ENCODE assay signal across 11 mouse cellular contexts in genomic region chr4:43425648-43426380, GRCm38 (mm10). TPM values are rescaled to one million over a fixed set of nuclear protein-coding genes. Genes with fewer than 3 reads are reported as not detected.
DNase-seq lines count a peak whose midpoint lies in the region; ATAC-seq and TF ChIP-seq lines count a peak whose summit lies in the region.
"Had no signal": no experiment of that assay in that cellular context is flagged by ENCODE, and none has a peak within 500 bp of the region (broad histone marks: within the 10 kb centered on the region; RNA-seq: fewer than 3 reads in every experiment).

No protein-coding gene starts in this region.

- peaks cover 94% of the 10 kb centered on the region for H3K27me3 ChIP-seq in forebrain, embryonic 10.5 days (ENCODE audit: poor library complexity, severe bottlenecking)
- H3K27me3 ChIP-seq in forebrain, postnatal 0 days (ENCODE audit: insufficient read depth, low read length): no peaks in the 10 kb centered on the region
- peaks cover 41% of the 10 kb centered on the region for H3K27me3 ChIP-seq in neural tube, embryonic 15.5 days (replicated peaks)
- H3K27me3 ChIP-seq in liver, embryonic 14.5 days (ENCODE audit: control insufficient read depth, insufficient read depth, low read length): peaks cover 40% of the 10 kb centered on the region

- H3K9ac ChIP-seq in forebrain, postnatal 0 days: no peak overlapping the region
- no peak overlapping the region for H3K9ac ChIP-seq in neural tube, embryonic 15.5 days (replicated peaks)
- no peak overlapping the region for H3K9ac ChIP-seq in liver, embryonic 14.5 days (replicated peaks)

- peak overlapping the region; percentile 45 for H3K27ac ChIP-seq in forebrain, embryonic 10.5 days
- H3K27ac ChIP-seq in forebrain, postnatal 0 days (ENCODE audit: low read depth, low read length): no peak overlapping the region
- no peak overlapping the region for H3K27ac ChIP-seq in neural tube, embryonic 15.5 days (replicated peaks)
- no peak overlapping the region for H3K27ac ChIP-seq in liver, embryonic 14.5 days

- H3K4me2 ChIP-seq in forebrain, postnatal 0 days (ENCODE audit: low read depth): no peak overlapping the region
- H3K4me2 ChIP-seq in neural tube, embryonic 15.5 days: no peak overlapping the region
- H3K4me2 ChIP-seq in liver, embryonic 14.5 days (ENCODE audit: low read depth): peak overlapping the region; percentile 41

- H3K36me3 ChIP-seq in forebrain, embryonic 10.5 days (replicated peaks): peaks cover 47% of the 10 kb centered on the region
- H3K36me3 ChIP-seq in forebrain, postnatal 0 days (ENCODE audit: insufficient read depth): peaks cover 59% of the 10 kb centered on the region
- peaks cover 59% of the 10 kb centered on the region for H3K36me3 ChIP-seq in neural tube, embryonic 15.5 days
- no peaks in the 10 kb centered on the region for H3K36me3 ChIP-seq in liver, embryonic 14.5 days (replicated peaks; ENCODE audit: control insufficient read depth, insufficient read depth, low read depth)

- H3K4me3 ChIP-seq in forebrain, embryonic 10.5 days: peak overlapping the region; percentile 36
- no peak overlapping the region for H3K4me3 ChIP-seq in forebrain, postnatal 0 days (ENCODE audit: low read depth, low read length)
- H3K4me3 ChIP-seq in neural tube, embryonic 15.5 days (replicated peaks): no peak overlapping the region
- no peak overlapping the region for H3K4me3 ChIP-seq in liver, embryonic 14.5 days (ENCODE audit: insufficient read depth in 1 of 2, low read depth in 2 of 2, low read length in 2 of 2)

- ATAC-seq in forebrain, postnatal 0 days: no peak
- ATAC-seq in neural tube, embryonic 15.5 days (ENCODE audit: low FRiP score): no peak
- ATAC-seq in liver, embryonic 14.5 days (ENCODE audit: insufficient read depth): no peak

- TF ChIP-seq CTCF in forebrain, postnatal 0 days (IDR thresholded peaks at IDR 0.05; ENCODE audit: low read depth): no peak
- no peak for TF ChIP-seq CTCF in liver, embryonic 14.5 days (IDR thresholded peaks at IDR 0.05; ENCODE audit: low read depth)

- WGBS in forebrain, embryonic 10.5 days: 13% methylated on average over 31 of the region's 31 CpGs
- WGBS in forebrain, postnatal 0 days: 33% methylated on average over 31 of the region's 31 CpGs
- WGBS in neural tube, embryonic 15.5 days: 25% methylated on average over 31 of the region's 31 CpGs
- WGBS in liver, embryonic 14.5 days (ENCODE audit: insufficient replicate concordance): 16% methylated on average over 31 of the region's 31 CpGs

- no peak for DNase-seq in forebrain, embryonic 10.5 days (ENCODE audit: extremely low spot score, low spot score)
- no peak for DNase-seq in forebrain, postnatal 0 days
- DNase-seq in neural tube, embryonic 10.5 days (ENCODE audit: extremely low spot score, low spot score): peak; percentile 28
- DNase-seq in liver, embryonic 14.5 days (ENCODE audit: low read depth in 3 of 3, low spot score in 3 of 3): no peak
- peak; percentile 67 for DNase-seq in thymus, postnatal 4 days
- DNase-seq in left cerebral cortex, postnatal 14 days (ENCODE audit: low spot score in 2 of 2): no peak
- DNase-seq in left cerebral cortex, adult 8-10 months (ENCODE audit: low spot score in 2 of 2): no peak
- DNase-seq: spleen, adult 18-20 months had no signal

- no peaks in the 10 kb centered on the region for H3K9me3 ChIP-seq in forebrain, embryonic 10.5 days
- H3K9me3 ChIP-seq in forebrain, postnatal 0 days (ENCODE audit: low read length): no peaks in the 10 kb centered on the region
- no peaks in the 10 kb centered on the region for H3K9me3 ChIP-seq in neural tube, embryonic 15.5 days (replicated peaks)
- H3K9me3 ChIP-seq in liver, embryonic 14.5 days (ENCODE audit: control insufficient read depth, low read length): no peaks in the 10 kb centered on the region

- intact Hi-C loops in left cerebral cortex, postnatal 14 days (cut with DNase I): loop anchor here (5.0 kb wide), 1 partner anchor 384 kb away; no protein-coding TSS in a partner anchor

- peaks cover 50% of the 10 kb centered on the region for H3K4me1 ChIP-seq in forebrain, embryonic 10.5 days
- H3K4me1 ChIP-seq in forebrain, postnatal 0 days (ENCODE audit: insufficient read depth): no peaks in the 10 kb centered on the region
- H3K4me1 ChIP-seq in neural tube, embryonic 15.5 days: peaks cover 27% of the 10 kb centered on the region
- no peaks in the 10 kb centered on the region for H3K4me1 ChIP-seq in liver, embryonic 14.5 days (replicated peaks; ENCODE audit: control insufficient read depth in 2 of 2, insufficient read depth in 2 of 2, low read length in 1 of 2)

- TF ChIP-seq EP300 in liver, embryonic 14.5 days (IDR thresholded peaks at IDR 0.05; ENCODE audit: low read depth): no peak

RNA-seq across cellular contexts. Expression of gene Fam166b, which starts 3.1 kb away (rescaled TPM):
- polyA plus RNA-seq in forebrain, embryonic 10.5 days (2016; fragmentation: Nextera tagmentation; extraction: Ambion mirVana): 0.10 and 0.17 TPM in 2 replicates
- total RNA-seq in forebrain, postnatal 0 days (2014; rRNA removed): 0.15 and 1.3 TPM in 2 replicates
- polyA plus RNA-seq in forebrain, postnatal 0 days (2015; fragmentation: Nextera tagmentation; extraction: Ambion mirVana): 0.58 and 0.96 TPM in 2 replicates
- 1.7 and 2.6 TPM in 2 replicates for polyA plus RNA-seq in neural tube, embryonic 15.5 days (2015; fragmentation: Nextera tagmentation; extraction: Ambion mirVana)
- not detected in 2 replicates for polyA plus RNA-seq in liver, embryonic 14.5 days (2012; rRNA removed)
- not detected in 2 replicates for polyA plus RNA-seq in liver, embryonic 14.5 days (2014; fragmentation: Nextera tagmentation; extraction: Ambion mirVana)
- total RNA-seq in left cerebral cortex, postnatal 14 days (2021): under 1 TPM; 0.33 to 0.74 TPM
- 1 to 10 TPM; 1.3 to 1.9 (median 1.4) TPM for total RNA-seq in left cerebral cortex, adult 8-10 months (2022)
- polyA plus RNA-seq: heart, embryonic 14.5 days had no signal

RNA-seq across cellular contexts. Expression of gene Tesk1, which starts 15.9 kb away (rescaled TPM):
- polyA plus RNA-seq in forebrain, embryonic 10.5 days (2016; fragmentation: Nextera tagmentation; extraction: Ambion mirVana): 3.2 and 3.5 TPM in 2 replicates
- 101 and 124 TPM in 2 replicates for total RNA-seq in forebrain, postnatal 0 days (2014; rRNA removed)
- polyA plus RNA-seq in forebrain, postnatal 0 days (2015; fragmentation: Nextera tagmentation; extraction: Ambion mirVana): 14.8 and 15.4 TPM in 2 replicates
- 9.7 and 14.1 TPM in 2 replicates for polyA plus RNA-seq in neural tube, embryonic 15.5 days (2015; fragmentation: Nextera tagmentation; extraction: Ambion mirVana)
- 3.3 and 4.0 TPM in 2 replicates for polyA plus RNA-seq in liver, embryonic 14.5 days (2012; rRNA removed)
- polyA plus RNA-seq in liver, embryonic 14.5 days (2014; fragmentation: Nextera tagmentation; extraction: Ambion mirVana): 0.65 and 1.2 TPM in 2 replicates
- 10 to 100 TPM; 63.7 to 69.4 TPM for total RNA-seq in left cerebral cortex, postnatal 14 days (2021)
- total RNA-seq in left cerebral cortex, adult 8-10 months (2022): 10 to 100 TPM; 91.7 to 98.0 (median 95.6) TPM

RNA-seq across cellular contexts. Expression of gene Cd72, which starts 28.6 kb away (rescaled TPM):
- polyA plus RNA-seq in forebrain, embryonic 10.5 days (2016; fragmentation: Nextera tagmentation; extraction: Ambion mirVana): 2.3 and 2.4 TPM in 2 replicates
- 0.19 TPM in 1 of 2 replicates, not detected in the other for total RNA-seq in forebrain, postnatal 0 days (2014; rRNA removed)
- 3.2 and 4.6 TPM in 2 replicates for polyA plus RNA-seq in forebrain, postnatal 0 days (2015; fragmentation: Nextera tagmentation; extraction: Ambion mirVana)
- polyA plus RNA-seq in neural tube, embryonic 15.5 days (2015; fragmentation: Nextera tagmentation; extraction: Ambion mirVana): 4.3 and 6.7 TPM in 2 replicates
- polyA plus RNA-seq in liver, embryonic 14.5 days (2012; rRNA removed): 0.11 and 0.31 TPM in 2 replicates
- polyA plus RNA-seq in liver, embryonic 14.5 days (2014; fragmentation: Nextera tagmentation; extraction: Ambion mirVana): 0.74 and 0.95 TPM in 2 replicates
- under 1 TPM in 1 of 2 experiments, not detected in 1; 0.36 TPM for total RNA-seq in left cerebral cortex, postnatal 14 days (2021)
- total RNA-seq in left cerebral cortex, adult 8-10 months (2022): 1 to 10 TPM in 3 of 4 experiments, under 1 TPM in 1; 0.38 to 2.9 (median 1.6) TPM

RNA-seq across cellular contexts. Expression of gene Rusc2, which starts 44.0 kb away (rescaled TPM):
- 7.4 and 8.4 TPM in 2 replicates for polyA plus RNA-seq in forebrain, embryonic 10.5 days (2016; fragmentation: Nextera tagmentation; extraction: Ambion mirVana)
- total RNA-seq in forebrain, postnatal 0 days (2014; rRNA removed): 116 and 148 TPM in 2 replicates
- 73.2 and 75.8 TPM in 2 replicates for polyA plus RNA-seq in forebrain, postnatal 0 days (2015; fragmentation: Nextera tagmentation; extraction: Ambion mirVana)
- 69.2 and 82.7 TPM in 2 replicates for polyA plus RNA-seq in neural tube, embryonic 15.5 days (2015; fragmentation: Nextera tagmentation; extraction: Ambion mirVana)
- 0.50 and 0.81 TPM in 2 replicates for polyA plus RNA-seq in liver, embryonic 14.5 days (2012; rRNA removed)
- 0.28 and 0.81 TPM in 2 replicates for polyA plus RNA-seq in liver, embryonic 14.5 days (2014; fragmentation: Nextera tagmentation; extraction: Ambion mirVana)
- 100 to 1,000 TPM; 128 to 142 TPM for total RNA-seq in left cerebral cortex, postnatal 14 days (2021)
- total RNA-seq in left cerebral cortex, adult 8-10 months (2022): 100 to 1,000 TPM; 116 to 144 (median 123) TPM

RNA-seq across cellular contexts. Expression of gene Sit1, which starts 57.7 kb away (rescaled TPM):
- polyA plus RNA-seq in forebrain, embryonic 10.5 days (2016; fragmentation: Nextera tagmentation; extraction: Ambion mirVana): not detected in 2 replicates
- not detected in 2 replicates for total RNA-seq in forebrain, postnatal 0 days (2014; rRNA removed)
- polyA plus RNA-seq in forebrain, postnatal 0 days (2015; fragmentation: Nextera tagmentation; extraction: Ambion mirVana): not detected in 2 replicates
- polyA plus RNA-seq in neural tube, embryonic 15.5 days (2015; fragmentation: Nextera tagmentation; extraction: Ambion mirVana): 1.9 TPM in 1 of 2 replicates, not detected in the other
- 0.04 TPM in 1 of 2 replicates, not detected in the other for polyA plus RNA-seq in liver, embryonic 14.5 days (2012; rRNA removed)
- polyA plus RNA-seq in liver, embryonic 14.5 days (2014; fragmentation: Nextera tagmentation; extraction: Ambion mirVana): not detected in 2 replicates
- total RNA-seq in left cerebral cortex, postnatal 14 days (2021): not detected
- total RNA-seq in left cerebral cortex, adult 8-10 months (2022): under 1 TPM in 1 of 4 experiments, not detected in 3; 0.46 TPM
- polyA plus RNA-seq: C2C12; heart, embryonic 14.5 days had no signal

Comparison
In these comparisons a context has a peak if more than half of its experiments do, and no peak if none do; other contexts are left out.
1. DNase-seq: peak in neural tube, embryonic 10.5 days (single experiment) and thymus, postnatal 4 days (single experiment); none in forebrain, embryonic 10.5 days (single experiment), forebrain, postnatal 0 days (single experiment), liver, embryonic 14.5 days (0 of 3), left cerebral cortex, postnatal 14 days (0 of 2) and left cerebral cortex, adult 8-10 months (0 of 2).